Mouse (Mus musculus) hindbrain, embryonic 15.5 days (tissue): Measurements from ENCODE around the gene Fth1. TPM values are rescaled to one million over a fixed set of nuclear protein-coding genes. Genes with fewer than 3 reads are reported as not detected.
A peak's percentile ranks its signal among the peaks of the same experiment; 100 is the strongest.

Experiments used
- ATAC-seq: fragments of 200-750 bp; cut with Nextera tagmentation; 2 replicates; pipeline ENCODE4 v1.8.0; 2017; ENCODE audit warnings: low read depth, moderate number of reproducible peaks, moderate TSS enrichment; ENCODE audit not compliant: low FRiP score
- H3K27ac ChIP-seq: fragments of 300-500 bp; sonication (generic); replicated peaks from 2 replicates; pipeline ENCODE4 v1.5.1; 2015; ENCODE audit warnings: mild to moderate bottlenecking, inconsistent platforms
- H3K27me3 ChIP-seq: fragments of 300-500 bp; sonication (generic); 2 replicates; pipeline ENCODE4 v1.6.1; 2015; ENCODE audit warnings: control low read depth, inconsistent platforms
- H3K36me3 ChIP-seq: fragments of 300-500 bp; sonication (generic); 2 replicates; pipeline ENCODE4 v1.6.1; 2015; ENCODE audit warnings: control low read depth, inconsistent platforms
- H3K4me1 ChIP-seq: fragments of 300-500 bp; sonication (generic); replicated peaks from 2 replicates; pipeline ENCODE4 v1.6.1; 2015; ENCODE audit warnings: control low read depth, inconsistent platforms
- H3K4me2 ChIP-seq: fragments of 300-500 bp; sonication (generic); 2 replicates; pipeline ENCODE4 v1.6.1; 2015; ENCODE audit warnings: moderate library complexity, mild to moderate bottlenecking, inconsistent platforms
- H3K4me3 ChIP-seq: fragments of 300-500 bp; sonication (generic); 2 replicates; pipeline ENCODE4 v1.5.1; 2015; ENCODE audit warnings: mild to moderate bottlenecking, inconsistent platforms
- H3K9ac ChIP-seq: fragments of 300-500 bp; sonication (generic); 2 replicates; pipeline ENCODE4 v1.6.1; 2015; ENCODE audit warnings: inconsistent platforms
- H3K9me3 ChIP-seq: fragments of 300-500 bp; sonication (generic); 2 replicates; pipeline ENCODE4 v1.6.1; 2016; ENCODE audit warnings: control low read depth, inconsistent platforms
- WGBS: fragments of 180-500 bp; shearing (Covaris S2); methylation state at CpG from one replicate; pipeline ENCODE4 v1.1.7; 2015; 5-methylcytosine and 5-hydroxymethylcytosine counted together
- polyA plus RNA-seq: library from polyadenylated mRNA; unstranded; fragments of >200 nt; fragmentation: Nextera tagmentation; extraction: Ambion mirVana; gene quantifications from 2 replicates; pipeline ENCODE4 v1.2.1, GENCODE M21; 2015

The Fth1 gene
- polyA plus RNA-seq, 1 experiment from 2014 or later = 1,700 TPM

DNA sequence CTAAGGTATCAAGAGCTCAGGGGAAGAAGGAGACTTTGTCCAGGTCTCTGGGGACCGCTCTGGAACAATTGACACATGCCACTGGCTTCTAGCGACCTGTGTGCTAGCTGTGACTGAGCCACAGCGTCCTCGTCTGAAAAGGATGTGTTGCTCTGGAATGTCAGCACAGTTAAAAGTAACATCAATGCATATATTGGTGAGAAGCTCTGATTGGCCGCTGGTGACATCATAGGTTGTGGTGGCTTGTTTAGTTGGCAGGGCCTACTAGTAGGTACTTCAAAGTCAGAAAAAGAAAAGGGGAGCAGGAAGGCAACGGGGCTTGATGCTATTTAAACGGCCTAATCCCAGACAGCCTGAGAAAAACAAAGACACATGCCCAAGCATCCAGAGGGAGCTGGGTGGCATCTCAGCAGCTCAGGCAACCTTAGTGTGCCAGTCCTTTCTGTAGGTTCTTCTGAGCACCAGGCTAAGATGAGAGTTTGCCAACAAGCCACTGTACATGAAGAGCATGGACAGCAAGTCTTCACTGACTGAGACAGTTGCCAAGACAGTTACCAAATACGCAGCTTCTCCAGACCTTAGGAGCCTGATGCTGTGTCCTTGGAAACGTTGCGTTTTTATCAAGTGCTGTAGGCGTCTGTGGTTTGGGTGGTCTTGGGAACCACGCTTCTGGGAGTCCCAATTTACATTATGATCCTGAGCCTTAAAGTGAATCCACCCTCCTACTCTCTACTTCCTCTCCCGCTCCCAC, 18.5 kb downstream of the Fth1 start:
- Histone ChIP-seq H3K27ac (no peak overlapping the region), H3K4me1 (no peaks in the 10 kb centered on the region), H3K27me3 (no peaks in the 10 kb centered on the region), H3K36me3 (no peaks in the 10 kb centered on the region), H3K4me2 (no peak overlapping the region), H3K4me3 (no peak overlapping the region), H3K9ac (no peak overlapping the region), H3K9me3 (no peaks in the 10 kb centered on the region)
- ATAC-seq = no peak
- 71% methylated on average over 13 of the region's 13 CpGs for WGBS

- peak; percentile 62; the same call in 1 of the 2 replicates for ATAC-seq
- Histone ChIP-seq H3K4me2 (no peak overlapping the region), H3K4me1 (no peaks in the 10 kb centered on the region), H3K27ac (no peak overlapping the region), H3K4me3 (no peak overlapping the region), H3K9me3 (no peaks in the 10 kb centered on the region), H3K36me3 (no peaks in the 10 kb centered on the region), H3K9ac (no peak overlapping the region), H3K27me3 (no peaks in the 10 kb centered on the region)
- 26% methylated on average over 3 of the region's 3 CpGs for WGBS
Measured at GRCm38 (mm10) chr19:10000330-10000729, 19.9 kb downstream of the Fth1 start.

DNA sequence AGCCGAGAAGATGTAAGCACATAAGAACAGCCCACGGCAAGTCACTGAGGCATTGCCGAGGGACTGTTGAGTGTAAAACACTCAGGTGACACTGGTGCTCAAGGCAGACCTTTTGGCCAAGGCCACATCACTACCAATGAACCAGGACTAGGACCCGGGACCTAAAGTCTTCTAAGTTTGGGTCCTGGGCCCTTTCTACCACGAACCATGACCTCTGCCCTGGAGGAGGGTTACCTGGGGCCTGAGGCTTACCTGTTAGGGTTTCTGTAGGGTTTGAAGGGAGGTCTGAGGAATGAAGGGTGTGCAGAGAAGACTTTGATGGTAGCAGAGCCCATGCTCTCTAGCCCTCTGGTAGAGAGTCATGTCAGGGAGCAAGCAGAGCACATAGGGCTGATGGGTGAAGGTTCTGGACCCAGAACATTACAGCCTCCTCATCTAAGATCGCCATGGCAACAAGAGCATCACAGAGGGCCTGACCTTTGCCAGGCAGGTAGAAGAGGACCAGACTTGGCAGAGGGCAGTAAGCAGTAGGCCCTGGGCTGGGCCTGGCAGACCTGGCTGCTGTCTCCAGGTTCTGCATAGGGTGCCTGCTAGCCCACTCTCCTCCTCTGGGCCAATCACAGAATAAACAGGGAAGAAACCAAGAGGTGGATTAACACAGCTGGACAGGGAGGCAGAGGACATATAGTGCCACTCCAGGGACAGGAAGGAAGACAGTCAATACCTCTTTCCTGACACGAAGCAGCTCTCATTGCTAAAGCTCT, 21.0 kb downstream of the Fth1 start, which contains the start of the genes Best1 and Rab3il1:
TSS of gene Best1 (minus strand) at position 428 of the 764 bp plus-strand sequence.
TSS of gene Rab3il1 (plus strand) at position 464 of the 764 bp plus-strand sequence.
- no peak for ATAC-seq
- Histone ChIP-seq H3K36me3 (no peaks in the 10 kb centered on the region), H3K4me1 (no peaks in the 10 kb centered on the region), H3K27ac (no peak within 1 kb of the TSS), H3K9ac (no peak within 1 kb of the TSS), H3K4me2 (no peak within 1 kb of the TSS), H3K27me3 (no peaks in the 10 kb centered on the region), H3K4me3 (no peak within 1 kb of the TSS), H3K9me3 (no peaks in the 10 kb centered on the region)
- 81% methylated on average over 7 of the region's 7 CpGs for WGBS

GRCm38 (mm10) chr19:10003696-10004095, 23.3 kb downstream of the Fth1 start:
- Histone ChIP-seq H3K36me3 (no peaks in the 10 kb centered on the region), H3K4me3 (no peak overlapping the region), H3K27me3 (no peaks in the 10 kb centered on the region), H3K27ac (no peak overlapping the region), H3K4me2 (no peak overlapping the region), H3K9me3 (no peaks in the 10 kb centered on the region), H3K4me1 (no peaks in the 10 kb centered on the region), H3K9ac (no peak overlapping the region)
- ATAC-seq = no peak
- WGBS = 100% methylated on average over 1 of the region's 1 CpGs

GRCm38 (mm10) chr19:10011408-10011807, 31.0 kb downstream of the Fth1 start:
- Histone ChIP-seq H3K27me3 (no peaks in the 10 kb centered on the region), H3K4me2 (no peak overlapping the region), H3K4me1 (no peaks in the 10 kb centered on the region), H3K4me3 (no peak overlapping the region), H3K9me3 (no peaks in the 10 kb centered on the region), H3K27ac (no peak overlapping the region), H3K36me3 (no peaks in the 10 kb centered on the region), H3K9ac (no peak overlapping the region)
- no peak for ATAC-seq
- 79% methylated on average over 1 of the region's 1 CpGs for WGBS

DNA sequence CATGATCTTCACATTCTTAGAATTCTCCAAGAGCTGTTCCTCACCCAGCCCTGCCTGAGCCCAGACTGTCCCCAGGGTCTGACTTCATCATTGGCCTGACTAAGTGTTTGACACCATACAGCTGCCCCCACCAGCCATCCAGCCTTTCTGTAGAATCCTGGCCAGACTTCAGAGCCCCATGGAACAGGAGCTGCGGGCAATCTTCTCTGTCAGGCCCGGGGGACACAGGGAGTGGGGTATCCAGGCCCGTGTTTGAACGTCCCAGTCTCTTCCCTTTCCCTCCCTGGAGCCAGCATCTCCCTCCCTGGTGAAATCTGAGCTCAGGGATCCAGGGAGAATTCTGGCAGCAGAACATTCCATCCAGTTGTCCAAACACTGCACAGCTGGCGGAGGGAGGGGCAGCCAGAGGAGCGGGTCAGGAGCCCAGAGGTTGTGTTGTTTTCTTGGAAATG, 32.5 kb downstream of the Fth1 start:
- Histone ChIP-seq H3K27ac (no peak overlapping the region), H3K27me3 (no peaks in the 10 kb centered on the region), H3K9me3 (no peaks in the 10 kb centered on the region), H3K4me1 (peaks cover 4% of the 10 kb centered on the region), H3K9ac (no peak overlapping the region), H3K4me2 (no peak overlapping the region), H3K36me3 (no peaks in the 10 kb centered on the region), H3K4me3 (no peak overlapping the region)
- WGBS = 66% methylated on average over 6 of the region's 6 CpGs
- no peak for ATAC-seq

DNA sequence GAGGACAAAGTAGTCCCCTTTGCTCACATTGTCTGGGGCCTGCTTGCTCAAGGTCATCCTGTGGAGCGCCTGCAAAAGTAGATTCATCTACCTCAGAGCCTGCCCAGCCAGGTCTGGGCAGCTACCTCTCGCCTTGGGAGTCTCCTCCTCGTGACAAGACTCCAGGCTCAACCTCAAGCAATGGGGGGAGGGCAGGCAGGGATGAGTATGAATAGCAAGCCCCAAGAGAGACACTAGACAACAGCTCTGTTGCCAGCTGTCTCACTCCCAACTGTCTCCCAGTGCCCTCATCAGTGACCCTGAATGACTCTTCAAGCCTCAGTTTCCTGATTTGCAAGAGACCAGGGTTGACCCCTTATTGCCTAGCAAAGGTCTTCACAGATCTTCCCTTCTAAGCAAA, 33.0 kb downstream of the Fth1 start:
- no peak overlapping the region for H3K9ac ChIP-seq
- ATAC-seq = no peak
- no peaks in the 10 kb centered on the region for H3K27me3 ChIP-seq
- H3K27ac ChIP-seq = no peak overlapping the region
- H3K4me2 ChIP-seq = no peak overlapping the region
- no peaks in the 10 kb centered on the region for H3K9me3 ChIP-seq
- no peak overlapping the region for H3K4me3 ChIP-seq
- H3K36me3 ChIP-seq = no peaks in the 10 kb centered on the region
- H3K4me1 ChIP-seq = peaks cover 7% of the 10 kb centered on the region
- WGBS = 64% methylated on average over 3 of the region's 3 CpGs

GRCm38 (mm10) chr19:10013913-10014312, 33.5 kb downstream of the Fth1 start:
- ATAC-seq = no peak

DNA sequence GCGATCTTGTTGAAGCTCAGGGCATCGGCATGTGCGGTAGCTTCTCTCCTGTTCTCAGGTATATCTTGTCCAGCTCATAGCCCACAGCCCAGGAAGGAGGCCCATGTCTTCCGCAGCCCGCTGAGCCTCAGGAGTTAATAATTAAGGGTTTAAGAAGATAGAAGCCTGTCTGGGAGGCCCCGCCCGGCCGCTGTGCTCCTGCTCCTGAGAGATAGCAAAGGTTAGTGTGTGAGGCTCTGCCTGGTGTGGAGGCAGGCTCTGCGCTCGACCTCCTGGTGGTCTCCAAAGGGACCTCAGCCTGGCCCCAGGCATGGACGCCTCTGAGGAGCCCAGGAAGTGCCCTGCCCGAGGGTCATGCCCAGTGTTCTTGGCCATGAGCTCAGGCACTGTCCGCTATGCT, 34.4 kb downstream of the Fth1 start:
- no peak overlapping the region for H3K4me3 ChIP-seq
- no peak for ATAC-seq
- H3K27me3 ChIP-seq = no peaks in the 10 kb centered on the region
- H3K4me1 ChIP-seq = peaks cover 21% of the 10 kb centered on the region
- 78% methylated on average over 13 of the region's 13 CpGs for WGBS
- no peak overlapping the region for H3K9ac ChIP-seq
- no peaks in the 10 kb centered on the region for H3K36me3 ChIP-seq
- H3K9me3 ChIP-seq = no peaks in the 10 kb centered on the region
- no peak overlapping the region for H3K27ac ChIP-seq
- H3K4me2 ChIP-seq = no peak overlapping the region

More at GRCm38 (mm10) chr19:10013913-10014312, 33.5 kb downstream of the Fth1 start:
- H3K36me3 ChIP-seq = no peaks in the 10 kb centered on the region
- H3K9me3 ChIP-seq = no peaks in the 10 kb centered on the region
- H3K4me2 ChIP-seq = no peak overlapping the region
- no peak overlapping the region for H3K4me3 ChIP-seq
- H3K4me1 ChIP-seq = peaks cover 12% of the 10 kb centered on the region
- H3K27ac ChIP-seq = no peak overlapping the region
- H3K27me3 ChIP-seq = no peaks in the 10 kb centered on the region
- 83% methylated on average over 5 of the region's 5 CpGs for WGBS
- no peak overlapping the region for H3K9ac ChIP-seq

GRCm38 (mm10) chr19:10015442-10015841, 35.0 kb downstream of the Fth1 start:
- peaks cover 21% of the 10 kb centered on the region for H3K4me1 ChIP-seq
- H3K4me3 ChIP-seq = no peak overlapping the region
- H3K27me3 ChIP-seq = no peaks in the 10 kb centered on the region
- no peaks in the 10 kb centered on the region for H3K36me3 ChIP-seq
- ATAC-seq = no peak
- H3K27ac ChIP-seq = no peak overlapping the region
- WGBS = 77% methylated on average over 4 of the region's 4 CpGs
- H3K4me2 ChIP-seq = no peak overlapping the region
- no peaks in the 10 kb centered on the region for H3K9me3 ChIP-seq
- H3K9ac ChIP-seq = no peak overlapping the region

GRCm38 (mm10) chr19:10016151-10016550, 35.8 kb downstream of the Fth1 start:
- Histone ChIP-seq H3K4me1 (peaks cover 21% of the 10 kb centered on the region), H3K36me3 (no peaks in the 10 kb centered on the region), H3K4me2 (no peak overlapping the region), H3K9ac (no peak overlapping the region), H3K27me3 (no peaks in the 10 kb centered on the region), H3K27ac (no peak overlapping the region), H3K9me3 (no peaks in the 10 kb centered on the region), H3K4me3 (no peak overlapping the region)
- ATAC-seq = no peak
- 86% methylated on average over 4 of the region's 4 CpGs for WGBS
